Mouse (Mus musculus) fibroblast of lung, adult 2 months (primary cell): ENCODE measurements around the gene Slc25a51.
"Not testable (repeated sequence)": the region's sequence is repeated elsewhere in the genome, so short reads cannot be mapped to it uniquely, and the experiment has no call there.

ENCODE experiments used
- DNase-seq: peaks from one replicate; pipeline ENCODE4 v3.0.0-alpha.2; 2011; ENCODE audit warnings: low read depth

Gene Slc25a51

GRCm38 (mm10) chr4:45399421-45400210 lies 8.9 kb downstream of the Slc25a51 start:
- DNase-seq = no peak

- DNase-seq = not testable (repeated sequence)
Measured at GRCm38 (mm10) chr4:45398315-45398714, 10.3 kb downstream of the Slc25a51 start.

GRCm38 (mm10) chr4:45396211-45396610 lies 12.4 kb downstream of the Slc25a51 start:
- DNase-seq = not testable (repeated sequence)

DNA sequence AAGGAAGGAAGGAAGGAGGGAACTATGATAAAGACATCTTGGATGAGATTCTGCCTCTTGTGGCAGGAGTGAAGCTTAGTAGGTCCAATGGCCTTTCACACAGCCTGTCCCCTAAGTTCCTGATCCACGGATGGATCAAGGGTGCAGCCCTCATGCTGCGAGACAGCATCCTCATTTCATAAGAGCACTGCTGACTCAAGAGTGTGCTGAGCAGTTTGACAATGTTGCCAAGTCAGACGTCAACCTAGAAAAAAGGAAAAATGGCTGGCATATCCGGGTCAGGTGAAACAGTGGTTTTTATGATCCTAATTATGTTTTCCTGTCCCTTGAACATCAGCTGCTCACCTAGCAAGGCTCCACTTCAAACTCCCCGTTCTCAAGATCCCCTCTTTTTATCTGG lies 14.9 kb downstream of the Slc25a51 start:
- DNase-seq = no peak

DNA sequence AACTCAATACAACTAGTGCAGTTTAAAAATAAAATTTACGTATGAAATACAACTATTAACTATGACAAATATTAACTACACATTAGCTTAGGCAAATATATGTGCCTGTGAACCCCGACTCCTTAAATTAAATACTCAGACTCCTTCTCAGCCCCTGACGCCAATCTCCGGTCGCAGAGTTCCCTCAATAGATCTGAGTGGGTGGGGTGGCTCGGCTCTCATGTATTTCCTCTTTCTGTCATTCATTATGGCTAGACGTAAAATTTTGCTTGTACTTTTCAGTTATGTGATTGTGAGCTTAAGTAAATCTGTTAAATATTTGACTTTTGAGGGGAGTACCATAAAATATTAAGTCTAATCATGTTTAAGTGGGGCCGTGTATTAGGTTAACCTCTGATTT lies 15.6 kb downstream of the Slc25a51 start:
- DNase-seq = no peak

DNA sequence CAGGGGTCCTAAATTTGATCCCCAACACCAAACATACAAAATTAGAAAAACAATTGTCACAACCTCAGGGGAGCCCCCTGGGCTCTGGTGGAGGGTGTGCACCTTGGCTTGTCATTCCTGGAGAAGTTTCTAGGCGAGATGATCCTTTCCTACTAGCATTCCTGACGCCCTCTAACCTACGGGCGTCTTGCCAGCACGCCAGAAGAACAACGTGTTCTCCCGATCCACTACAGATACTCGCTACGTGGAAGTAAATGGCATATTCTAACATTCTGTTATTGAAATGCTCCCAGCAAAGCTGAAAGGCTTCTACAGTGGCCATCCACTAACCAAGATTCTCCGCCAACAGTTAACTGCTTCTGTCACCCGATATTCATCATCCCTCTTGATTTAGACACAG lies 16.0 kb downstream of the Slc25a51 start:
- DNase-seq = no peak

GRCm38 (mm10) chr4:45392099-45392498 lies 16.5 kb downstream of the Slc25a51 start:
- no peak for DNase-seq

DNA sequence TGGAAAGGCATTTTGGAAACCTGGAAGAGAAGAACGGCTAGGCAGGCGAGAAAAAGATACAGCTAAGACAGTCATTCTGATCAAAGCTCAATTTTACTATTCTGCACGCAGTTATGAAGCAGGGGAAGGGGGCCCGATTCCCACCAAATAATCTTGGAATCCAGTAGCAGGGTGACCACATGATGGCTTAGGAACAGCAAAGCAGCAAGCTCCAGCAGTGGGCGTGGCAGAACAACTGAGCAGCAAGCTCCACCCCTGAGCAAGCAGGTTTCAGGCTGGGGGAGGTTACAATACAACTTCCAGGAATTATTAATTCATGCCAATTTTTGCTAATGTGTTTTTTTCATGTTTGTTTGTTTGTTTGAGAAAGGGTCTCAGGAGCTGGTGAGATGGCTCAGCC lies 21.3 kb downstream of the Slc25a51 start:
- not testable (repeated sequence) for DNase-seq

GRCm38 (mm10) chr4:45382133-45382532 lies 26.4 kb downstream of the Slc25a51 start:
- not testable (repeated sequence) for DNase-seq

DNA sequence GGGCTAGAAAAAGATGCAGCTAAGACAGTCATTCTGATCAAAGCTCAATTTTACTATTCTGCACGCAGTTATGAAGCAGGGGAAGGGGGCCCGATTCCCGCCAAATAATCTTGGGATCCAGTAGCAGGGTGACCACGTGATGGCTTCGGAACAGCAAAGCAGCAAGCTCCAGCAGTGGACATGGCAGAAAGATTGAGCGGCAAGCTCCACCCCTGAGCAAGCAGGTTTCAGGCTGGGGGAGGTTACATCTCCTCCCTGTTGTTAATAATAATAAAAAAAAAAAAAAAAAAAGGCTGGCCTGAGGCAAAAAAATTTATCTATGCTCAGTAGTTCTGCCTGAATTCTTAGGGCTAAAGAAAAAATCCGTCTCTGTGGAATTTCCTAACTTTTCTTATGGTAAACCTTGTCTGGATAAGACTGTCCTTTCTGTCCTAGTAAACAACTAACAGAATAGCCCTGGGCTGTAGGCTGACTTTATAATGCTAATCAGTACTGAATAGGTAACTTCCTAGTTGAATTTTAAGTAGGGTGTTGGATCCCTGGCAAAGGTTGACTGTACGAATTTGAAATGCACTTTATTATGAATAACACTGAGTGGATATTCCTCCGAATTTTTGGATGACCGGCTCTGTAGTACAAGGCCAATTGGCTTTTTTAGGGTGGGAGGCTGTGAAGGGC lies 27.5 kb downstream of the Slc25a51 start:
- not testable (repeated sequence) for DNase-seq

DNA sequence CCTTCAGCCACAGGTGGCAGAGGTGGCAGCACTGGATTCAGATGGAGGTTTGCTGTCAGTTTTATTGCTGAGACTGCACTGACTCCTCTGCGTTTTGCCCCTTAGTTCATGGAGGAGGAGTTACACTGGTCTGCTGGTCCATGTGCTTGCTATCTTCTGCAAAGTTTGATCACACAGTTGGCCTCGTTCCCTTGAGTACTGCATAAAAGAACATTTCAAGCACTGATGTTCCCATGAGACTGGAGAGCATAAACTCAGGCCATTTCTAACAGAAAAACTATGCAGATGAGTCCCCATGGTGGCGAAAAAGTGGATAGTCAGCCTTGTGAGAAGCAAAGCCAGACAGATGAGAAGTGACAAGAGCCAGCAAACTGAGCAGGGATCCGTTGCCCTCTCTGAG lies 32.0 kb downstream of the Slc25a51 start:
- DNase-seq = no peak

- no peak for DNase-seq
Measured at GRCm38 (mm10) chr4:45374879-45375278, 33.7 kb downstream of the Slc25a51 start.

DNA sequence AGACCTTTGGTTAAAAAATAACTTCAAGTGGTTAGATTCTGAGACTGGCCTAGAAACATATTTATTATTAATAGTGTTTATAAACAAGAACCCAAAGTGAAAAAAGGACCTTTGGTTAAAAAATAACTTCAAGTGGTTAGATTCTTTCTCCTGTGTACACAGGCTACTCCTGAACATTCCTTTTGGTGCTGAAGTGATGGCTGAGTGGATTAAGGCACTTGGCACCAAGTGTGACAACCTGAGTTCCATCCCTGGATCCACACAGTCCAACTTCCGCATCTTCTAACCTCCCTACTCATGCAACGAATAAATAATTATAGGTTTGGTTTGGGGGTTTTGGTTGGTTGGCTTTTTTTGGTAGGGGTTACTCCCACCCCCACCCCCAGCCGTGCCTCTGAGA lies 37.3 kb downstream of the Slc25a51 start:
- no peak for DNase-seq

DNA sequence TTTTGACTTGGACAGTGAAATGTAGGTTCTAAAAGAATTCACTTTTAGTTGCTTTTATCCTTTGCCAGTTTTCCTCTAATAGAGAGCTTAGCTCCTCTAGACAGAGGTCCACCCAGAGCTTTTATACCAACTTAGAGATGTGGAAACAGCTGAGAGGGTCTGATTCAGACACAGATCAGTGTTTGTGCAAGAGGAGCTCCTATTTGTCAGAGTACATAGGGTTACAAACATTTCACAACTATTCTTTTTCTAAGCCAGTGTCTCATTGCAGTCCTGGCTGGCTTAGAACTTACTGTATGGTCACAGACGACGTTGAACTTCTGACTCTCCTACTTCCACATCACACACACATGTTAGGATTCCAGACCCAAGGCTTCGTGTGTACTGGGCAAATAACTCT lies 51.9 kb downstream of the Slc25a51 start:
- no peak for DNase-seq
